Mouse (Mus musculus): ENCODE measurements around the gene Tbc1d23. TPM values are rescaled to one million over a fixed set of nuclear protein-coding genes. Genes with fewer than 3 reads are reported as not detected.
"Not testable (repeated sequence)": the region's sequence is repeated elsewhere in the genome, so short reads cannot be mapped to it uniquely, and the experiment has no call there.

Tbc1d23 gene
- total RNA-seq, 2 experiments from 2014 or later: 14.7 to 17.8 TPM

DNA sequence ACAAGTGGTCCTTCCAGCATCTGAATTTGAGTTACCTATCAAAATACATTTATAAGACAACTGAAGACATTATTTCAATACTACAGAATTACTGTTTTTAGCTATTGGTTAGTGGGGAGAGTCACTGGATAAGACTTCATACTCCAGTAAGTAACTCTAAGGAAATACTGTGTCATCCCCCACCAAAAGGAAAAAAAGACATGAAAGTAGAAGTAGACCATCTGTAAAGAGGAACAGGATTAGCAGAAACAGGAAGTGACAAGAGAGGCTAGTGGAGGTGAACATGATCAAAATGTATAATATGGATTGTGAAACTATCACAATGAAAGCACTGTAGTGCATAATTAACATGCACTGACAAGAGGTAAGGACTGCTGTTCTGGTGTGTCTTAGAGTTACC lies 15.3 kb downstream of the Tbc1d23 start:
- no peak for DNase-seq

DNA sequence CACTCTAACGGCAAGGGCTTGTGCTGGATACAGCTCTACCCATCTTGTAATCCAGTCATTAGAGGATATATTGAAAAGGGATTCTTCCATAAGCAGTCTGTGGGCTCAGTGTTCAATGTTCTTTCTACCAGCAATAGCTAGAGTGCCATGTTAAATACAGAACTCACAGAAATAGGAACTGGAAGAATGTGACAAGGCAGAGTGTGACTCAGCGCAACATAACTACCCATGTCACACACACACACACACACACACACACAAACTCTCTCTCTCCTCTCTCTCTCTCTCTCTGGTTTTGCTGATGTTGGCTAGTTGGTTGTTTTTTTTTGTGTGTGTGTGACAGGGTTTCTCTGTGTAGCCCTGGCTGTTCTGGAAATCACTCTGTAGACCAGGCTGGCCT lies 20.3 kb downstream of the Tbc1d23 start:
- DNase-seq: no peak

DNA sequence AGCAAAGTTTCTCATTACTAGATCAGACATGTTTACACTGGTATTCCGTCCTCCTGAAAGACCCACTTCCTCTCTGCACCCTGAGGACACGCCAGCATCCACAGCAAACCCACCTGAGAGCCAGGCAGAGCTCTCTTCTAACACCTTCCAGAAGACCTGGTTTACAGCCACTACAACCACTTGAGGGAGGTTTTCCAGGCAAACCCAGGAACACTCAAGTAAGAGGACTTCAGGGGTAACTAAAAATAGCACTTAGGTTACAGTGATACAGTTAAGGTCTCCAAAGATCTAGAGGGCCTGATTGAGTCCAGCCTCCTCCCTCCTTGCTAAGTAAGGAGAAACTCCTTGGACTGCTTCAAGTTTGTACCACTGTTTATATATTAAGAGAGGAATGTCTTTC lies 23.0 kb downstream of the Tbc1d23 start:
- no peak for DNase-seq

DNA sequence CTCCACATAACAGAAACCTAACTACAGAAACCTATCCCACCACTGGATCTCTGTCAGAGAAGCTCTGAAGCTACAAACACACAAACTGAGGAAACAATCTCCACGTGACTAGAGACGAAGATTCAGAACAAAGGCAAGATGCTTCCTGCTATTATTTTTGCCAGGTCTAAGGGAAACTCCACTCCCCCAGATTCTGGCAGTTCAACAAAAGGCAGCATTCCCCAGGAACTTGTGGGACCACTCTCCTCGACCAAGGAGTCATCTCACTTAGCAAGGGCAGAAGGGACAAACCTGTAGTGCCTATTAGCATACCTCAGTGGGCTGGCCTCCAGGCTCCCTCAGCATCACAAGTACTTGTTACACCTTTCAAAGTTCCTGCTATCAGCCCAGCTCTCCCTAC lies 34.0 kb downstream of the Tbc1d23 start:
- no peak for DNase-seq

DNA sequence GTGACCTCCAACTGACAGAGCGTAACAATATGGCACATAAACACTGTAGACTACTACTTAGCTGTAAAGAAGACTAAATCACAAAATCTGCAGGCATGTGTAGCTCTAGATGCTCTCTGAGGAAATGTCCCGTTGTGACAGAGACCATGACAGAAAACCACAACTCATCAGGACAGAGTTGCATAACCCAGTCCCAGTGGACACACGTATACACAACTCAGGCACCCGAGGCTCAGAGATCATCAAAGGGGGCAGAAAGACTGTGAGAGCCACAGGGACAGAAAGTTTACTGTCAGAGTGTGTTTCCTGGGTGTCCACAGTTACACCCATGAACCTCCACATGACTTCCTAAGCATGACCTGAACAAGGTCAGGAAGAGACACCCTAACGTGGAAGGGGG lies 34.7 kb downstream of the Tbc1d23 start:
- no peak for DNase-seq

DNA sequence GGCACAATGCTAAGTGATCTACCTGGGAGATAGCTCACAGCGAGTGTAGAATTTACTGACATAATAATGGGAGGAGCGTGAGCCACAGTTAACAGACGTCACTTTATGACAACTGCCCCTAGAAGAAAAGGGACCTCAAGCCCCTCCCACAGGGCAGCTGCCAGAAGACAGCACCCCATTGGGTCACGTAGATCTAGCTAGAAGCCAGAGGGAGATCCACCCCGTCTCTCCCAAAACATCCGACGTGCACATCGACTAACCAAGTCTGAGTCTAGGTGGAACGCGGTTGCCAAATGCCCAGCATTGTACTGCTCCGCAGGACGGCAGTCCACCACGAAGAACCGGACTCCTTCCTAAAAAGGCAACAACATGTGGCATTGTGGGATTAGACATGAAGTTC lies 40.1 kb downstream of the Tbc1d23 start:
- DNase-seq: no peak

DNA sequence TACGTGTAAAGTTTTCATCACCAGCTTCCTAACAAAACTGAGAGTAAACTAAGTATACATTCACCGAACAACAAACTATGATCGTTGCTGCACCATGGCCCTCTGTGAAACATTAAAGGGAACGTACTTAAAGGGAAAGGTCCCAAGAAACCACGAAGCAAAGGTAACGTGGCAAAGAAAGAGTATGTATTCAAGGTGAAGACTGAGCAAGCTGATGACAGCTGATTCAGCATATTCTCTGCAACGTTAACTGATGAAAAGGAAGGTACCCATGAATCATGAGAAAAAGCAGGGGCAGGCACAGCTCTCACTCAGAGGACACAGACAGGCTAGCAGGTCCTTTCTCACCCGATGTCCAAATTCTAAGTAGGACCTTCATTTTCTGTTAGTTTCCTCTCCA lies 40.9 kb downstream of the Tbc1d23 start:
- DNase-seq: no peak

DNA sequence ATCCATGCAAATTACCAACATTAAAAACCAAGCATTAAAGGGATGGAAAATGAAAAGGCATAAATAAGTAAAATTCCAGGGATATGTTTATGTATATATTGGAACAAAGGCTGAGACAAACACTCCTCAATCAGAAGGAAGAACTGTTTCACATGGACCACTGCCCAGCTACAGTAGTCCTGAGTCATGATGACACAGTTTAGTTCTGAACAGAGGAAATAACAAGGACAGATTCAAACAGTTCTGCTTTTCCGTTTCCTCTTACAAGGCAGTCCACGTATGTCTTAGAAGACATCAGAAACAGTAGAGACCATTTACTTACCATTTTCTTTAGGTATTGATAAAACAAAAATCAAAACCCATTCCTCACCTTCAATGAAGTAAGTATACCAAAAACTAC lies 41.8 kb downstream of the Tbc1d23 start:
- DNase-seq: no peak

DNA sequence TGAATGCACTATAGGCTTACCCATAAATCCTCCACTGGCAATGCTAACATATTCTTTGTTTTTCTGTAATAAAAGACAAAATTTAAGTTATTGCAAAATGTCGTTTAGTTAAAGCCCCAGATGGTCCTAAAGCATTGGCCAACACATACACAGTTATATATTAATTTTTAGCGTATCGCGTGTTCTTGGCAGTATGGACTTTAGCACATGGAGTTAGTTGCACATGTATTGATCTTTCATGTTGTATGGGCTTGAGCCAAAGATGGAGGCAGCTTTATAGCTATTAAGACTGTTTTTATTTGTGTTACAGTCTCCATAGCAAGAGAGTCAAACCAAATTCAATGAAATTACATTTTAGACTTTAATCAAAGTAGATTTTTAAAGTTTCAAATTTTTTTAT lies 44.7 kb downstream of the Tbc1d23 start:
- no peak for DNase-seq

DNA sequence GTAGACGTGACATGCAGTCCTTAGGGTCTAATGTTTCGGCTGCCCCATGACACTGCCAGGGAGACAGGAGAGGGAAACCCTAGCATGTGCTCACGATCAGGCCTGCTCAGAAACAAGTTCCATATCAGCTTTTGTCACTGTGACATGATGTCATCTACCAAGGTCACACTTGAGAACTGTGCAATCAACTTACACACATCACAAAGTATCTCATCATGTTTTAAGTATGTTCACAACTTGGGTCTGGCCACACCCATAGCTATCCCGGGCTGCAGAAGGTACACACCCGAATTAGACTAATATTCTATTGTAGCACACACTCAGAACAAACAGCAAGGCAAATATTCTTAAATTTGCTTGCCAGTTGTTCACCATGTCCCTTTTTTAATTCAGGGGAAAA lies 49.3 kb downstream of the Tbc1d23 start:
- DNase-seq: no peak

DNA sequence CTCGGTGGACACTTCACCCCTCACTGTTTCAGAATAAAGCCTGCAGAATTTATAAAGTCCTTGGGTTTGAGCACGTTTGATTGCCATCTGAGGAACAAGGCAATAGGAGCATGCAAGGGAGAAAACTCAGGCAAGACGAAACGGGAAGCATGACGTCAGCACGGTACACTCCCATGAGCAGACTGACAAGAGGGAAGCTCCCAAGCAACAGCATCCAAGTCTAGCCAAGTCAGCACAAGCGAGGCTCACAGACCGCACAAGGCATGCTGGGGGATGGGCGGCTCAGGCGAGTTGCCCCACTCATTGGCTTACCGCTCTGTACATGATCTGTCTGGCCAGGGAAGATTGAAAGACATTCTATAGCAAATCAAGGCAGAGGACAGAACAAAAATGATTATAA lies 50.1 kb downstream of the Tbc1d23 start:
- peak; percentile 28 for DNase-seq

DNA sequence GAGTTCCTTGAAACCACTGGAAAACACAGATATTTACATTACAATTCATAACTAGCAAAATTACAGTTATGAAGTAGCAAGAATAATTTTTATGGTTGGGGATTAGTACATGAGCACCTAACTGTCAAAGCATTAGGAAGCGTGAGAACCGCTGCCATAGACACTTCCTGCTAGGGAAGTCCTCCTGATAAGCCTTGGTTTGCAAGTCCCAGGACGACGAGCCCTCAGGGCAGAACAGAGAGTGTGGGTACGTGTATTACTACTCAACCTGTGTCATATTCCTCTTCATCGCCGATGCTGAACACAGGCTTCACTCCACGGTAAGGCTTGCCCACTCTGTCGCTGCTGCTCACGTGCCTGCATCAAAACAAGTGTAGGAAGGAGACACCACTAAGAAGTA lies 53.6 kb downstream of the Tbc1d23 start:
- DNase-seq: no peak

DNA sequence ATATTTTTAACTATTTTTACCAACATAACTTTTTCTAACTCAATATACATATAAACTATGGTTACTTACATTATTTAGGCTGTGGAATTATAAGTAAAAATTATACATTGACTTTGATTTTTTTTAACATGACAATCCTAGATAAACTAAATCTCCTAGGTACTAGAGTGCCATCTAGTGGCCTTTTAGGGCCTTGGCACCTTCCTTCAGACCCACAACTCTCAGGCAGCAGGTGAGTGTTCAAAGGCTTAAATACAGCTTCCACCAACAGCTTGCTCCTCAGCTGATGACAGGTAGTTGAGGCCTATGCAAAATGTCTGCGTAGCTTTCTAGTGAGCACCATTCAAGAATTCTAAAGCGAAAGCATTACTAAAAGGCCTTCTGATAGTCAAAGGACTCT lies 54.0 kb downstream of the Tbc1d23 start:
- DNase-seq: no peak

DNA sequence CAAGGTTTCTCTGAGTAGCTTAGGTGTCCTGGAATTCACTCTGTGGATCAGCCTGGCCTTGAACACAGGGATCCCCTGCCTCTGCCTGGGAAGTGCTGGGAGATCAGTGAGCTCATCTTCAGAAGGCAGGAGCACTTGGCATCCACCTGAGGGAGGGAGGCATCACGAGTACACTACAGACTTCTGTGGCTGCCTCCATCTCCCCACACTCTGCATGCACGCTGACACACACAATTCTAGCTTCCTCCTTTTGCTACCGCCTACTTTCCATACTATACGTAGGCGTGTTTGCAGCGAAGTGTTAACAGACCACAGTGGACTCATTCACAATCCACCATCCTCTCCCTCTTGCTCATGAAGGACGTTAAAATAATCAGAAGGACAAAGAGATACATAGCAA lies 55.0 kb downstream of the Tbc1d23 start:
- DNase-seq: no peak

DNA sequence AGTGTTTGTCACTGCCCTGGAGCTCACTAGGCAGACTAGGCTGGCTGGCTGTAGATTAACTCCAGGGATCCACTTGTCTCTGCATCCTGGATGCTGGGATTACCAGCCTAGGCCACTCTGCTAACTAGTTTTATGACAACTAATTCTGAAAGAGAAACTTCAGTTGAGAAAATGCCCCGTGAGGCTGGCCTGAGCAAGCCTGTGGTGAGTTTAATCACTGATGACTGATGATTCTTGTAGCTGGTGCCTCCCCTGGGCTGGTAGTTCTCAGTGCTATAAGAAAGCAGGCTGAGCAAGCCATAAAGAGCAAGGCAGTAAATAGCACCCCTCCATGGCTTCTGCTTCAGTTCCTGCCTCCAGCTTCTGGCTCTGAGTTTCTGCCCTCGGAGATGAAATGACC lies 55.6 kb downstream of the Tbc1d23 start:
- no peak for DNase-seq

DNA sequence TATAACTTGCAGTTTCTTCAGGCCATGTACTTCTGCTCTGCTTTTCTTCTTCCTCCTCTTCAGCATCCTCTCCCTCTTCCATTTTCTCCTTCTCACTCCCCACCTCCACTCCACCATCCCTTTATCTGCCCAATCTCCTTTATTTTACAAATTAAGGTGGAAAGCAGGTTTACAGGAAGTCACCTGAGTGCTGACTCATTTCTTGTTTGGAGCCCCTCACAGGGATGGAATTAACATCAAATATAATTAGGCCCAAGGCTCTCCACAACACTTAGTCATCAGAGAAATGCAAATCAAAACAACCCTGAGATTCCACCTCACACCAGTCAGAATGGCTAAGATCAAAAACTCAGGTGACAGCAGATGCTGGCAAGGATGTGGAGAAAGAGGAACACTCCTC lies 56.8 kb downstream of the Tbc1d23 start:
- not testable (repeated sequence) for DNase-seq

DNA sequence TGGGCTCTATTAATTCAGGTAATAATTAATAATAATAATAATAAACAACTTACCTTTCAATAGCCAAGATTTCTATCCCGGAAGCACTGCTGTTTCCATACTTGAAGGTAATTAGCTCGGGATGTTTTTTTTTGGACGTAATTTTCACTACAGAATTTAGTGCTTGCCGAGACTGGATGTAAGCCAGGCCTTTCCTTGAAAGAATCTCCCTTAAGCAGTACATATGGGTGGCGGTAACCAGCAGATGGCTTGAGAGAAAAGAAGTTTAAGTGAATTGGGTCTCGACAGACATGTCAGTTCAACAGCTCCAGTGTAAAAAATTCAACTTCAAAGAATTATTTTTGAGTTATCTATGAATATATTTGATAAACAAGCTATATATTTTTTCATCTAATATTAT lies 59.7 kb downstream of the Tbc1d23 start:
- no peak for DNase-seq

DNA sequence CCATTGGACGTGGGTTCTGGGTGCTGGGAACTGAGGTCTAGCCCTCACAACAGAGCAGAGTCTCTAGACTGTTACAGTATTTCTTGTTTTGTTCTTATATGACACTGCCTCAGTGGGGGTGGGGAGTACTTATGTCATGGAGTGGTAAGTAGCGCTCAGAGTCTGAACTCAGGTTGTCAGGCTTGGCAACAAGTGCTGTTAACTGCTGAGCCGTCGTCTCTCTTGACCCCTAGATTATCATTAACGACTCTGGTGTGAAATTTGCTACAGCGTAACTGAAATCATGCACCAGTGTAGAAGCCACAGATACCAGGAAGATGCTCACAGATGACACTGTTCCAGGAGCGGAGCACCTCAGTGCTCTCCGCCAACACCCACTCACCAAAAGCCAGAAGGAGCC lies 60.1 kb downstream of the Tbc1d23 start:
- no peak for DNase-seq

DNA sequence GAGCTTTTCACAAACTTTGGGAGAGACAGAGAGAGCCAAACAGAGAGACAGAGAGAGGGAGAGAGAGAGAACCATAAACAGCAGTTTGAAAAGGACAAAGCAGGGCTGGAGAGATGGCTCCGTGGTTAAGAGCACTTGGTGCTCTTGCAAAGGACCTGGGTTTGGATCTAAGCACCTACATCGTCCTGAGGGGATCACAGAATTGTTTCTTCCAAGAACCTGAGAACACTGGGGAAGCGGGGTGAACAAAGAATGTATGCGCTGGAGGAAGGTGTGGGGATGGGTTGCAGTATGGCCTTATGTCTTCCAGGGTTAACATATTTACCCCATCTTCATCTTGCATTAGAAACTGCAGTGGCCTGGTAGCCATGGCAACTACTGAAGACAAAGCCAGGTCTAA lies 63.1 kb downstream of the Tbc1d23 start:
- no peak for DNase-seq

DNA sequence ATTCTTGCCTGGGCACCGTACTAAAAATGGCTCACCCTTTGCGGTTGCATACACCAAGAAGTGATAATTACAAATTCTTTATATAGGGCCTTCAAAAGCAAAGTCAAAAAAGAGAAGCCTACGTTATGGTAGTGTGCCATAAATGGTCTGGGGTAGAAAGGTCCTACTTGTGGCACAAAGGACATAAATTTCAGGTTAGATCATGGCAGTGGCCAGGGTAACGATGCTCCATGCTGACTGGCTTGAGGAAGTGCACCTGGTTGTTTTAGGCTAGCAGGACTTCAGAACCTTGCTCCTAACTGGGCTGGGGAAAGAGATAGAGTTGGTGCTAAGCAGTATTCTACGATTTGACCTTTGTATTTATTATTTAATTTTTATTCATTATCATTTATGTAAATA lies 63.8 kb downstream of the Tbc1d23 start:
- no peak for DNase-seq

DNA sequence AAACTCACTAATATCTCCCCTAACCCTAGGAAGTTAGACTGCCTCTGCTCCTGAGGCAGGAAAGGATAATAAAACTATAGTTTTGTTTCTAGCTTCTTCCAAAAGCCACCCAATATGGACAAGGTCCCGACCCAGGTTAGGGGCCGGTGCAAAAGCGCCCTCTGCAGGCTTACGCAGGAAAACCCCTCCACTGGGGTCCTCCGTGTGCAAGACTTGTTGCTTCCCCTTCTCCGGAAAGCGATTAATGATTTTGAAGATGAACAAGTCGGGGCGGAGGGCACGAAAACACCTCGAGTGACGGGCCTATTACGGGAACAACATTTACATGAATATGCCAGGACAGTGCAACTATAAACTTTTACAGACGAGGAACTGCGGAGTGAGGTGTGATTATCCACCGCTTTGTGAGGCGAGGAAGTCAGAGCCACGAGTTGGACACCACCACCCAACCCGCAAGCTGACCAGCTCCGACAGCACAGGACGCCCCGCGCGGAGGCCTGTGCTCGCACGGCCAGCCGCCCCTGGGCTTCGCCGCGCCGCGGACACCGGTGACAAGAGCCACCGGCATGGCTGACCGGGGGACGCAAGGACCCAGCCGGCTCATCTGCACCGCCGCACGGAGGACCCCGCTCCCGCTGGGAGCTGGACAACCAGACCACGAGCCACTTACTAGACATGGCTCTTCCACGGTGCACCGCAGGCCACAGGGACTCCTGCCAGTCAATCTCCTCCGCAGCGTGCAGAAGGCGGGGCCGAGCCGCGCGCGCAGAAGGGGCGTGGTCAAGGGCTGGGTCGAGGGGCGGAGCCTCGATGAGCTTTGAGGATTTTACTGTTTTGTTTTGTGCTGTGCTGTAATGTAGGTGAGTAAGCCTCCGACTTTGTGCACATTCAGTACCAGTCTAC lies 64.4 kb downstream of the Tbc1d23 start, which contains the start of gene Nit2:
Gene Nit2, minus strand, starts transcription at position 731 of the 903 bp plus-strand sequence.
- peak; percentile 89 for DNase-seq

DNA sequence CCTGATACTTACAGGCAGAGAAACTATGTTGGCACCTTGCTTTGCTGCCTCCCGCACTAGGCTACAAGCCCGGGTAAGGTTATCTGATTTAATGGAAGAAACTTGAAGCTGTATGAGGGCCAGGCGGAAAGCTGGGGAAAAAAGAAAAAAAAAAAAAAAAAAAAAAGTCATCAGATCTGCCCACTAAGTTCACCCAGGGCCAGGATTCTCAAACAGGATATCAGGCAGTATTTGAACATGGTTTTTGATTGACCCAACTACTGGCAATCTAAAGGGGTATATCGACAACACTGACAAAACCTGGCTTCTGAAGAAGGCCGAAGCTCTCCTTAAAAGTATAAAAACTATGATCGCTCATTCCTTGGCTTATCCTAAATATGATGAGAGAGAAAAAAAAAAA lies 65.2 kb downstream of the Tbc1d23 start:
- DNase-seq: no peak

DNA sequence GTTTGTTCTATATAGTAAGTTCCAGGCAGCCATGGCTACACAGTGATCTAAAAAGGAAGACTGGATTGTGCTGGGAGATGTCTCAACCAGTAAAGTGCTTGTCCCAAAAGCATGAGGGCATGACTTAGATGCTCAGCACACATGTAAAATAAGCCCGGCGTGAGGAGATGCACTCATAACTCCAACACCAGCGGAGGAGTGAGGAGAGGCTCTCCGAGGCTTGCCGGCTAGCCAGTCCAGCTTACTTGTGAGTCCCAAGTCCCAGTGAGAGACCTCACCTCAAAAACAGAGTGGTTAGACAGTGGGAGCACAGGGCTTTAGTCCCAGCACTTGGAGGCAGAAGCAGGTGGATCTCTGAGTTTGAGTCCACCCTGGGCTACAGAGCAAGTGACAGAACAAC lies 66.1 kb downstream of the Tbc1d23 start:
- no peak for DNase-seq

DNA sequence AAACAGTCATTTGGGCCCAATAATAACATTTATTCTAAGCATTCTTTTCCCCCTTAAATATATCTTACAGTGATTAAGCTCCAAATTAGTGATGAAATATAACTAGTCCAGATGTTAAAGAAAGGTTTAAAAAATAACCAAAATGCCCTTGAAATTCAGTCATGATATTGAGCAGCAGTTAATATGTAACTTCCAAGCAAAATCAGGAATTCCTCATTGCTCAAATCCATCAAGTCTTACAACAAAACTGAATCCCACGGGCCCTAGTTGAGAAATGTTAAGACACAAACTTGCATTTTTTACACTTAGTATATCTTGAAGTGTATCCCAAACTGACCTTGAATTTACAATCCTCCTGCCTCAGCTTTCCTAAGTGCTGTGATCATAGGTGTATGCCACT lies 67.6 kb downstream of the Tbc1d23 start:
- DNase-seq: no peak

Measured in gastrocnemius, postnatal 25 days (tissue).